Mouse (Mus musculus) ovary, adult 2 months (tissue): ENCODE measurements around the gene Pcgf6. TPM values are rescaled to one million over a fixed set of nuclear protein-coding genes. Genes with fewer than 3 reads are reported as not detected.

Experiments
- polyA plus RNA-seq: library from polyadenylated mRNA; depleted of rRNA; stranded (reverse); fragments of >200 nt; gene quantifications from 2 replicates; pipeline ENCODE4 v1.2.3, GENCODE M21; 2012; rRNA removed

Gene Pcgf6
- polyA plus RNA-seq: 16.8 and 21.4 TPM in 2 replicates

DNA sequence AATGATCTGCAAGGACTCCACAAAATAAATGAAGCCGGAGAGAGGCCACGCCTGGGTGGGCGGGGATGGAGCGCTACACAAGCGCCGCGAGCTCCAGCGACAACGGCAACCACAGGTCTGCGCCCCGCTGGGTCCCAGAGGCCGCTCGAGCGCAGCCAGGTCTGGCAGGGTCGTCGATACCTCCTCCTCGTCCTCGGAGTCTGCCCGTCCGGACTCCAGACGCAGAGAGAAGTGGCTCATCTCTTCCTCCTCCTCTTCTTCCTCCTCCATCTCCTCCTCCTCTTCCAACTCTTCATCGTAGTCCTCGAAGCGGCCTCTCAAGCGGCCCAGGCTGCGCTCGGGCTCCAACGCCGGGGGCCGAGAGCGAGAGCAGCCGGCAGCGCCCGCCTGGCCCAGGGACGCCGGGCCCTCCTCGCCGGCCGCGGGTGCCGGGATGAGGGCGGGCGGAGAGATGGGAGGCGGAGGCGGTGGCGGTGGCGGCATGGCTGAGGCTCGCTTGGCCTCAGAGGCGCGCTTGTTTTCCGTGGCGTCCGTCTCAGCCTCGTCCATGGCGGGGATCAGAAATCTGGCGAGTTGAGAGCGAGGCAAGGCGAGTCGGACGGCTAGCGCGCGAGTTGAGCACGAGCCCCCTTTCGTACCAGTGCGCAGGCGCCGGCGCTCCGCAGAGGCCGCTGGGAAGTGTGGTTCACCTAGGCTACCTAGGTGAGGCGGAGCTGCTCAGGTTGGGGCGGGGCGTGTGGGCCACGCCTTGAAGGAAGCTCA, at the start of gene Pcgf6:
Pcgf6 (minus strand) TSS at position 636 of the 762 bp plus-strand sequence.

DNA sequence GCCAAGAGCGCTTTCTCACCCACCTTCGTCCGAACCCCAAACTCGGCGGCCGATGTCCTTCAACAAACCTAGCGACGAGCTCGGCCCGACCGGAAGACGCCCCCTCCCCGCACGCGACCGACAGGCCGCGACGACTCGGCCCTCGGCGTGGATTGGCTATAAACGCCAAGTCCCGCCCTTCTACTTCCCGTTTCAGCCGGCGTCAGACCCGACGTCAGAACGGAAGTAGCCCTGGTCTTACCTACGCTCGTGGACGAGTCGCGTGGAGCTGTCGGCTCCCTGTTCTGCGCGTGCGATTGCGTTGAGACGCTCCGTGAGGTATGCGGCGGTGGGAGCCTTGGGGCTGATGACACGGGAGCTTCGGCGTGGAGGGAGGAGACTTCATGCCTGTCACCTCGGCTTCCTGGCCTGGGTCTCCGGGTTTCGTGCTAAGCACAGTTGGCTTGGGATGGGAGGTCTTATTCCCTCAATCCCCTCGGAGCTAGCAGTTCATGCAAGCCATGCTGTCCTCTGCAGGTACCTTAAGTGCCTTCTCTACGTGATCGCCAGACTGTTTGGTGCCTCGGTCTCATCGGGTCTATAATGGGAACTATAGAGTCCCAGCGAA, 39.9 kb upstream of the Pcgf6 start, which contains the start of the genes Usmg5 and Pdcd11:
Usmg5 (minus strand) TSS at position 98 of the 607 bp plus-strand sequence.
Pdcd11 (plus strand) TSS at position 219 of the 607 bp plus-strand sequence.

GRCm38 (mm10) chr19:47067096-47067882, 16.6 kb upstream of the Pcgf6 start, which contains the start of gene Taf5:
Taf5 (plus strand) TSS chr19:47067746.

GRCm38 (mm10) chr19:47014447-47015381, 36.0 kb downstream of the Pcgf6 start, which contains the start of the genes Ina and Nt5c2:
Ina (plus strand) TSS chr19:47014698.
Nt5c2 (minus strand) TSS chr19:47015153.

Other genes starting within 250 kb of the Pcgf6 start
- 0.38 and 0.47 TPM in 2 replicates for gene Ina, start 36.2 kb downstream of the Pcgf6 start, polyA plus RNA-seq
- 18.4 and 20.1 TPM in 2 replicates for gene Nt5c2, start 35.8 kb downstream of the Pcgf6 start, polyA plus RNA-seq
- 5.1 and 6.2 TPM in 2 replicates for gene Taf5, start 16.8 kb upstream of the Pcgf6 start, polyA plus RNA-seq
- 9.7 and 18.6 TPM in 2 replicates for gene Usmg5, start 39.7 kb upstream of the Pcgf6 start, polyA plus RNA-seq
- gene Pdcd11, start 39.9 kb upstream of the Pcgf6 start, polyA plus RNA-seq: 11.0 and 12.5 TPM in 2 replicates
- 13.2 and 14.8 TPM in 2 replicates for gene Calhm2, start 87.4 kb upstream of the Pcgf6 start, polyA plus RNA-seq
- gene Calhm1, start 93.3 kb upstream of the Pcgf6 start, polyA plus RNA-seq: not detected in 2 replicates
- gene Calhm3, start 106.9 kb upstream of the Pcgf6 start, polyA plus RNA-seq: not detected in 2 replicates
- 13.5 and 21.7 TPM in 2 replicates for gene Neurl1a, start 127.9 kb upstream of the Pcgf6 start, polyA plus RNA-seq